Mouse (Mus musculus) cerebellum, adult 11 months (tissue): ENCODE measurements around the gene Catsper3.

Experiments
- DNase-seq: peaks from one replicate; pipeline ENCODE4 v3.0.0; 2022

Gene Catsper3

DNA sequence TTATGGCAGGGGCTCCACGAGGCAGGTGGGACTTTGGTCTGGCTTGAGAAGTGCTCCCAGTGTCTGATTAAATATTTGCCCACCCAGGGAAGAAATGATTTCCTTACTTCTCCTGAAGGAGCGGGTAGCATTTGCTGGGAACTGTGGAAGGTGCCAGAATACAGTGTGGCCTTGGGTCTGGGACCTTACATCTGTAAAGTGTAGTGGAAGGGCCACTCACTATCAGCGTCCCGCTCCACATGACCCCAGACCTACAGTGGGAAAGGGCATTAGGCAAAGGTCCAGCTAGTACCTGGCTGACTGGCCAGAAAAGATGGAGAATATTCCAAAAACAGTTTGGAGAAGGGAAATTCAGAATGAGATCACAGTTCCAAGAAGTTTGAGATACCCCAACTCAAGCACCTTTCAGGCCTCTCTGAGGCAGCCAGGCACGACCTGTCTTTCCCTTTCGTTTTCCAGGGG is 43.3 kb downstream of the Catsper3 start:
- no peak for DNase-seq

DNA sequence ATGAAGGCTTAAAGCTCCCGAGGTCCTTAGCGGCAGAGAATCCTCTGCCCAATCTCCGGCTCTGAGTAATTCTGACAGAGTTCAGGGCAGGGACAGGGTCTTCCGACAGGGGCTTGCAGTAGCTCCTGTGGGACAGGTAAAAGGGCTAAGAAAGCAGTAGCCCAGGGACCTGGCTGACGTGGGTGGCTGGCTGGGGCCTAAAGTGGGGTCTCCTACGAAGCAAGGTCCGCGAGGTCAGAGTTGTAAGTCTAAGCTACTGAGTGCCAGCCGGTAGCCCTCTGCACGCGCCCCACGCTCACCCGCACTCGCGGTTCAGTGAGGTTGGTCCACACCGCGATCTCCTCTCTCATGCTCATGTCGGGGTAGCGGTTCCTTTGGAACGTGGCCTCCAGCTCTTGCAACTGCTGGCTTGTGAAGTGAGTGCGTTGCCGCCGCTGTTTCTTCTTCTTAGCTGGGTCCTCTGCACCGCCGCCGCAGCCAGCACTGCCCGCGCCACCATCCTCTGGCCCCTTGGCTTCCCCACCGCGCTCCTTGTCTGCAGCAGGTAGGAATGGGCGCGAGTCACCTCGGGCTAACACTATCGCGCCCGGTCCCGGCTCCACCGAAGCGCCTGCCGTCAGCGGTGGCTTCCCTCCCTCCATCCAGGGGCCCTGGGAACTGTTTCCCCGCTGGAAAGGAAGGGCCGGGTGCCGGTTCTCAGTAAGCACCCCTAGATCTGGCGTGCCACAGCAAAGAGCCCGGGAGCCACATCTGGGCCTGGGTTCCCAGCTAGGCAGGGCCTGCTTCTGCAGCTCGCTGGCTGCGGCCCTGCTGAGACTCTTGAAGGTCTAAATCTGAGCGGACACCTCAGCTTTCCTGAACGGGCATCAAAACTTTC is 44.0 kb downstream of the Catsper3 start:
- DNase-seq, result no peak

DNA sequence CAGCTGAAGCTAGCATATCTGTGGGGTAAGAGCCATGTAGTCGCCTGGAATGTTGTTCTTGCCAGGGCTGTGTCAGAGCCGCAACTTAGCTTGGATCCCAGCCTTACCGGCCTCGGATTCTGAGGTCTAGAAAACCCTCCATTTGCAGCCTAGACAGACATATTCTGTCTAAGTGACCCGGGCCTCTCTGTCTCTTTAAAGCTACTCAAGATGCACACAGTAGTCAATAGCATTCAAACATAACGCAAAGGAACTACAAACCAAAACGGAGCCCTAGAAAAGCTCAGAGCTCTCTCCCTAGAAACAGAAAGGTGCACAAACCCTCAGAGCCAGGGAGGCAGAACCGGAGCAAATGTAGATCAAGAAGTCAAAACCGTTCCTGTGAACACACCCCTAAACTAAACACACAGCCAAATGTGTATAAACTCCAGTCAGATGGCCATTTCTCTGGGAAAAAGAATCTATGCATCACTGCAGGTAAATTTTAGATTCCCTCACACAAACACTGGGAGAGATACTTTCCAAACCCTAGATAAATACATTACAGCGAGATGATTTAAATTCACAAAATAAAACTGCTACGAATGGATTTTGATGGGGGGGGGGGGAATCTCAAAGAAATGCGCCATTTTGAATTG is 44.8 kb downstream of the Catsper3 start:
- DNase-seq, result no peak

DNA sequence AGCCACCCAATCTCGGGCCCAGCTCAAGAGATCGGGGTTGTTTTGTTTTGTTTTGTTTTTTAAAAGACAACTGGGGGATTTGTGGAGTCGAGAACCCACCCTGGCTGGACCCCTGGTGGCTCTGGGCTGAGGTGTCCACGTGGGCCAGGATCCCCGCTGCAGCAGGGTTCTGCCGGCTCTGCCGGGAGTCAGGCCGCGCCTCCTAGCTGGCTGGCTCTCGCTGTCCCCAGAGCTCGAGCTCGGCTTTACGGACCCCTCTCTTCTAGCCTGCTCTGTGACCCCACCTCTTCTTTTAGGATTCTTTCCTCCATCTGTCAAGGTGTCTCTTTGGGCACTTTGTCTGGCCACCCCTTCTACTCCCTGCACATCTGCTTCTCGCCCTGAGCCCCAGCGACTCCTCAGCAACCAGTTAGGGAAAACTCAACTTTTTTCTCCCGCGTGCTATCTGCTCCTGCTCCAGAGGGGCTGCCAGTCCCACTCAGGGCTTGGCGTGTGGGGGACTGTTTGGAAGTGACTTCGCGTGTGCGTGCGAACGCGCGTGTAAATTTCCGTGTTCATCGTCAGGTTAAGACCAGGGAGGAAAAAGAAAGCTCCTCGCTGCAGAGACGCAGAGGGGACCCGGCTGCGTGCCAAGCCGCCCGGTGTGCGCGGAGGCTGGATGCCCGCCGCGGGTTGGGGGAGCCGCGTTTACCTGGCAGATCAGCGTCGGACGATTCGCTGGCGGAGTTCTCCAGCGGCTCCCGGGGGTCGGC is 45.9 kb downstream of the Catsper3 start:
- no peak for DNase-seq

DNA sequence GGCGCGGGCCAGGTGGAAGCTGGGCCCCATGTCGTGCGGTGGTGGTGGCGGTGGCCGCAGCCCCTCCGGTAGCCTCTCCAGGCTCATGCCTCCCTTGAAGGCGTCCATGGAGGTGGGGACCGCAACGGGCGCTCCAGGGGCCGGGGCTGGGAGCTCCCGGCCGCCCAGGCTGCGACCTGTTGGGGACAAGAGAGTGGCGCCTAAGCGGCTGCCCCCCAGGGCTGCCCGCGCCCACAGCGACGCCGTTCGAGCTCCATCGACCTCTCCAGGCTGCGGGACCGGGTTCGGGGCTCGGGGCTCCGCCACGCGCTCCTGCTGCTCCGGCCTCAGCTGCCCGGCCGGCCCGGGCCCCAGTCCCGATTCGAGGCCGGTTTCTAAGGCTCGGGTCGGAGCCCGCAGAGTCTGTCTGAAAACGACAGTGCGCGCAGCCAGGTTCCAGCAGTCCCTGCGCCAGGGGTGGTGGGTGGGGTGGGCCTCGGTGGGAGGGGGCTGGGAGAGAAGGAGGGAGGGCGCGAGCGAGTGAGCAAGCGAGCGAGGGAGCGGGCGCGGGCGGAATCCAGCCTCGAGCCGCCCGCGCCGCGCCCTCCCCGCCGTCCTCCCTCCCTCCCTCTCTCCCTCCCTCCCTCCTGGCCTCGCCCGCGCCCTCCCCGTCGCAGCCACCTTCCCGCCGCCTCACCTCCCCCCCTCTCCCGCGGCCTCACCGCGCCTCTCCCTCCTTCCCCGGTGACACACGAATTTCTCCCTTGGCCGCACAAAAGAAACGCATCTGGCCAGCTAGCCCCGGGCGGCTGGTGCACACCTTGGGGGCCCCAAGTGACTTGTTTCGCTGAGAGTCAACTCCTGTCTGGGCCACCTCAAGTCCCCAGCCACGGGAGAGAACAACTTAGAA is 46.7 kb downstream of the Catsper3 start:
- no peak for DNase-seq

DNA sequence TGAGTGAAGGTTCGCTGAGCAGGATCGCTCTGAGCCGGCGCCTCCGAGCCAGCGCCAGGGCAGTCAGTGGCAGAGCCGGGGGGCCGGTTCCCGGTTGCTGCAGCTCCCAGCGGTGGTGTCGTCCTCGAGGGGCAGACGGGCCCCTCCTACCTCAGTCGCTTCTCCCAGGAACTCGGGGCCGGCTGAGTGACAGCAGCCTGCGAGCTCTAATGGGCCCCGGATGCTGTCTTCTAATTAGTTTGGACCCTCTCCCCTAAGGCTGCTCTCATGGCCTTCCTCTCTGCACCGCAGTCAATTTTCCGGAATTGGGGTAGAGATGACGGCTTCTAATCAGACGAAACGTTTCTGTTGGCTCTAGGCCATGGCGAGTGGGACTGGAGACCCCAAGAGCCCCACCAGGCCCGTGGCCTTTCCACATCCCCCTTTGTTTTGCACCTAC is 47.4 kb downstream of the Catsper3 start:
- no peak for DNase-seq

DNA sequence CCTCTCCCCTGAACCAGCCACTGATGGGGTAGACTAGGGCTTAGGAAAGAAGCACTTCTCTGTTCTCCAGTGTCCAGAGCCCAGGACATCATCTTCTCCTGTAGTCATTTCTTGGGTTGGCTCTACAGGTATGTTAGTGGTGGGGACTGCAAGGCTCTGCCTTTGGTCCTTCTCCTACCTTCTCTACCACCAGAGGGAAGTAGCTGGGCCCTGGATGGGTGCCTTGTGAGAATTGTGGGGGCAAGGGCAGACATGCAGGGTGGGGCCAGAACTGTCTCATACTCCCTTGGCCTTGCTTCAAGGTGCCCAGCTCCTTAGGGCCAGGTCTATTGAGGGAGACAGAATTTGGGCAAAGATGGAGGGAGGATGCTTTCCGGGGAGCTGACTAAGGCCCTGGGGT is 48.2 kb downstream of the Catsper3 start:
- DNase-seq, result no peak

DNA sequence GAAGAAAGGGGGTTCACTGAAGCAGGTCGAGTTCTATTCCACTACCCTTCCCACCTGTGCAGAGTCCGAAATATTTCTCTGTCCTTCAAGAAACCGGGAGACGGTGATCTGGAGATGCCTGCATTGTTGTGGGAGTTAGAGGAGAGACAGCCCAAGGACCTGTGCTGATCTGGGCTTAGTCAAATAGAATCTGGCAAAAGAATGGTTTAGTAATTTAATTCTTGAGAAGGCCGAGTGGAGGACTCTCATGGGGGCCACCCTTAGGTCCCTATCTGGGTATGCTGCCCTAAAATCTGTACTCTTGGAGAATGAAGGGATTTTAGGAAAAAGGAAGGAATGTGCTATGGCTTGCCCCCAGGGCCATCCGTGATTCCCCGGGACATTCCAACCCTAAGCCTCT is 49.6 kb downstream of the Catsper3 start:
- DNase-seq, result no peak

DNA sequence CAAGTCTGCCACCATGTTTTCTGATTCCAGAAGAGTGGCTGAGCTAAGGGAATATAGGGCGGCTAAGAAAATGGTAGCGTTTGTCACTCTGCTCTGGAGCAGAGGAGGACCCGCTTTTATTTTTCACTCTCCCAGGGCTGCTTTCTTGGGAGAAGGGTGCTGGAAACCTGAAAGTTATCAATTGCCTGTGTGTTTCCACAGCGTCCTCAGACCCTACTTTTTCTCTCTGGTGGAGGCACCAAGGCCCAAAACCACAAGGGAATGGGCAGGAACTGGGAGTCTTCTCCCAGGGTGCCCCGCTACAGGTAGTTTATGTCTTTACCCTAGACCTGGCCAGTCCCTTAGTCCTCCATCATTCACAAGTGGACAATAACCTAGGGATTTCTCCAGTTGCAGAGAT is 50.3 kb downstream of the Catsper3 start:
- no peak for DNase-seq

DNA sequence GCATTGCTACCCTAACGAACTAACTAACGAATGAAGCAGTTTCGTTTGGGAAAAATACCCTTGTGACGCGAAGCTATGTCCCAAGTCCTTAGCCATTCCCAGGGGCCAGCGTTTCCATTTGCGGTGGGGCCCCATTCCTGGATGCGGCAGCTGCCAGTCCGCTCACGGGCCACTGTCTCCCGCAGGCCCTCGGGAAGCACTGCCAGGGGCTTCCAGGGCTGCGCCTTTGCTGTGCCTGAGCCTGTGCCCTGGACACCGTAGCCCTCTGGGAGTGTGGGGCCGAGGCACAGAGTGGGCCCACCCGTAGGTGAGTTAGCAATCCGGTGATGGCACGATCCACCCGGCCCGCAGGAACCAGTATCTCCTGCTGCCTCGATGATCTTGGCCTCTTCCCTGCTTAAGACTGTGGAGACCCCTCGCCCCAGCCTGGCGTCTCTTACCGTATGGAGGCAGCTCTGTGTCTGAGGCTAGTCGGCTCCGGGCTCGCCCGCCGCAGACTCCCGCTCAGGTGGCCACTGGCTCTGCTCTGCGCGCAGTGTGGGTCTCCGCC is 51.3 kb downstream of the Catsper3 start:
- DNase-seq, result no peak

DNA sequence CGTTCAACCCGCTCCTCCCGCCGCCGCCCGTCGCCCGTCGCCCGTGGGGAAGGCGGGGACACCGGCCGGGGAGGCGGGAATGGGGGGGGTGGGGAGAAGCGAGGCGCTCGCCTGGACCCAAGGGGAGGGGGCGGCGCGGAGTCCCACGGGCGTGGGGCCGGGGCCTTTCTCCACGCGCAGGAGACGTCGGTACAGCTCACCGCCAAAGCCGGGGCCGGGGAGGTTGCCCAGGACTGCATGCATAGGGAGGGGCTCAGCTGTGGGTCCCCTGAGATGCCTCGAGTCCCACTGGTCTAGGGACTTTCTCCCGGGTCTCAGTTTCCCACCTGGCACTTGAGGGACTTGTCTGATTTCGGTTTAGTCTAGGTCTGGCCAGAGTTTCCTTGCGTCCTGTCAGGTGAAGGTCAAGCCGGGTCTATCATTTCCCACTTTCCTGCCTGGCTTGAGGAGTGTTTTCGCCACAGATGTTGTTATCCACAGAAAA is 51.8 kb downstream of the Catsper3 start, which contains the start of gene Pitx1:
TSS of gene Pitx1 (minus strand) at position 51 of the 484 bp plus-strand sequence.
- no peak for DNase-seq

DNA sequence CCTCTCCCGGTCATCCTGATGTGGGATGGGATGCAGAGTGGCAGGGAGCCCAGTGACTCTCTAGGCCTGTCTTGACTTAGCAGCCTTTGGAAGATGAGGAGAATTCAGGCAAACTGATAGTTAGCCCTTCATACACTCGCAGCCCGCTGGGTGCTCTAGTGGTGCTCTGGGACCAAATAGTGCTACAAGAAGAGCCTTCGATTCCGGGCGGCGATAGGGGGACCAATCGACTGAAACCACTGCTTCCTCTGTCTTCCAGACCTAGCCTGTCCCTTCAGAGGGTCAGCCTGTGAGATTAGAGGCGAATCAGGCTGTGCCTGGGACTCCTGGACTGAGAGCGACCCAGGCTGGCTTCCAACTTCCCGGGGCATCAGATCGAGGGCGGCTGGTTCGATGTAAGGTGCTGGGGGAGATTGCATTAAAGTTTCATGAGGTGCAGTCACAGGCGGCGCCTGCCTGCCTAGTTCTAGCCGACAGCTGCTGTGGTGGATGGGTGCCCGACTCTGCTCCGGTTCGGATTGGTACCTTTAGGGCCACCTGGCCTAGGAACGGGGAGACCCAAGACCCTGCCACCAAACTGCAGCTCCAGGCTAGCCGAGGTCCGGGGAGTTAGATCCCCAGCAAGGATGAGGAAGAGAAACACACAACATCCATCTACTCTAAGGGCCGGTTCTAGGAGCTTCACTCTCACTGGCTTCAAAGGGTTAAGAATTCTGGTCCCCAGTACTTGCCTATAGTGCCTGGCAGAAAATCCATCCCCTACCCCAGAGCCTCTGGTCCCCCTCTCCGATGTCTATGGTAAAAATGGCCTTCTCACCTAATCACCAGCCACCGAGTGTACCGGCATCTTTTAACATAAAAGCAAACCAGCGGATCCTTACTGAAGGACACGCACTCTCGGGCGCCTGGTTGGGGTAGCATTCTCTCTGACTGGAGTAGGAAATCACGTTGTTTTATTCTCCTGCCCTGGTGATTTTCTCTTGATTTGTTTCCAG is 52.7 kb downstream of the Catsper3 start:
- no peak for DNase-seq

DNA sequence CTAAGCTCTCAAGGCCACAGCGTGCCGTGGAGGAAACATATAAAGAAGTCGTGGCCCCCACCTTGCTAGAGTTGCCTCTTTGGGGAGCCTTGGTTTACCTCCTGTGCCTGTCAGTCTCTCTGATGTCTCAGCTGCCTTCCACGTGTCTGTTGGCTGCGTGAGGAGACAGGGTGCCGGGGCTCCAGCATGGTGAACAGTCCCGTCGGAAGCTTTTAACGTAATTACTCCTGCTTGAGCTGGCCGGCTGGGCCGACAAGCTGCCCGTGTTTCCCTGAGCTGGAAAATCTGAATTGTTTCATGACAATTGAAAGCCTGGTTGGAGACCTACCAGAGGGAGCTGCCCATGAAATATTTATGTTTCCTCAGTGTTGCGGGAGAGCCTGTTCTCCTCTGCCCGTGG is 55.9 kb downstream of the Catsper3 start:
- no peak for DNase-seq

DNA sequence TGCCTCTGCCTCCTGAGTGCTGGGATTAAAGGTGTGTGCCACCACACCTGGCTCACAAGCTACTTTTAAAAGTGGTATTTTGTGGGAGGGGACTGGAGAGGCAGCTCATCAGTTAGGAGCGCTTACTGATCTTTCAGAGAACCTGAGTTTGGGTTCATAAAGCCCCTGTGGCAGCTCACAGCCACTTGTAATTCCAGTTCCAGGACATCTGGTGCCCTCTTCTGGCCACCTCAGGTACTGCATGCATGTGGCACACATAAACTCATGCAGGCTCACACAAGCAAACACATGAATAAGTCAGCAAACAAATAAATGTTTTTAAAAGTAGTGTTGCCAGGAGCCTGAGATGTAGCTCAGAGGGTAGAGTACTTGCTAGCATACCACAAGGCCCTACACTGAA is 59.3 kb downstream of the Catsper3 start:
- DNase-seq, result no peak

DNA sequence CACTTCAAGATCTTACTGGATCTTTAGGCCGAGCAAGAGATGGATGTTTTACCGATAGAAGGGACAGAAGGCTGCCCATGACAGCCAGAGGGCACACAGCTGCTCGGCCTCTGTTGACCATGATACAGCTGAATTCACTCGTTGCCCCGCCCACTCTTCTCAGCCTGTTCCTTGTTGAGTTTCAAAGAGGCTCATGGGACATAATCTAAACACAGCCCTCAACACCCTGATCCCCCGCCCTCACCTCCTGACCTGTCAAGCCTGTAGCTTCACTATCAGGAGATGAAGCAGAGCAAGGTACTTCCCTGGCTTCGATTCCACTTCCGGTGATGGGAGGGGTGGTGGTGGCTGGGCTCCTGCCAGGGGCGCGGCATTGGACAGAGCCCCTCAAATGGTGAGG is 63.4 kb downstream of the Catsper3 start:
- no peak for DNase-seq

DNA sequence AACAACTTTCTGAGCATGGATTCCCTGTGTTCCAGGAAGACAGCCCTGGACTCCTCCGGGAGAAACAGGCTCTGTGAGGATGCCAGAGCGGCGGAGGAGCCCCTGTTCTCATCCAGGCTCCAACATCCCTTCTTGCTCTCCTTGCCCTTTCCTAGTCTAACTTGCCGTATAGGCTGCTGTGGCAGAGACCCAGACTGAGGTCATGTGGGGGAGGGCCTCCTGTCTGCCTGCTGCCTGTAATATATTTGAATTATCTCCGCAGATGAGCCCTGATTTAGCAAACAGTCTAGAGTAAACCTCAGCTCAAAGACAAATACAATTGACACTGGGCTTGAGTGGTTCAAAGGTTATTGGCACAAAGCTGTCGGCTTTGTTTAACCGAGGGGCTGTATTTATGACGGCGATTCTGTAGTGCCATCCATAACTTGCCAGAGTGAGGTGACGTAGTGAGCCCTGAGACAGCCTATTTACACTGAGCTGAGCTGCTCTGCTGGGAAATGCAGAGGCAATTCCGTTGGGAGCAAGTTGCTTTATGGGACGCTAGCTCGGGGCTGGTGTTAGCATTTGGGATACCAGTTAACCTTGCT is 64.3 kb downstream of the Catsper3 start:
- DNase-seq, result no peak

DNA sequence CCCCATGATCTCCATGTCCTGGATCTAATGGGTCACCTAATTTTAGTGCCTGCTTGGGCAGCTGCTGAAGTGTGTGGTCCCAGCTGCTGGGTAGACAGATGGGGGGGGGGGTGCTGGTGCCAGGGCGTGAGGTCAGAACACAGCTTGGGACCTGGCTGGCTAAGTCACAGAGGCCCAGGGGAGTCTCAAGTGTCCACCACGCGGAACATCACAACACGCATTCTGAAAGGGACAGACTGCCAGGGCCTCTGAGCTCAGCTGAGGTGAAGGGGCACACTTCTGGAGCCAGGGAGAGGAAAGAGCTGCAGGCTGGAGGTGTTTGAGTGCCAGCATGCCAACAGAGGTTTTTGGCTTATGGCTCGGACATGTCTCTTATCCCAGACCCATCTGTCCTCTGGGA is 66.4 kb downstream of the Catsper3 start:
- no peak for DNase-seq

DNA sequence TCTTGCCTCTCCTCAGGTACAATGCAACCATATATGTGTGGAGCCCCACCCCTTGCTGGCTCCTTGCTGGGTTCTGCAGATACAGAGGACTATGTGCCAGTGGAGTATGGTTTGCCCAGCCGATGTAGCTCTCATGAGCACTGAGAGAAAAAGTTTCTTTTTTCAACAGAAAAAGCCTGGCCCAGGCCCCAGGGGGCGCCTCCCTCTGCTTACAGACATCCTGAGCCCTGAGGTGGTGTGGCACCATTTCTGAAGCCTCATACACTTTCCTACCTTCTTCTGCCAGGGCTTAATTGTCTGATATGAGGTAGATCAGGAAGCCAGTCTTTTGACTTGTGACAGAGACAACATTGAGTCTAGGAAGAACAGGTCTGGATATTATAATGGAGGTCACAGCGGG is 67.8 kb downstream of the Catsper3 start:
- DNase-seq, result no peak

DNA sequence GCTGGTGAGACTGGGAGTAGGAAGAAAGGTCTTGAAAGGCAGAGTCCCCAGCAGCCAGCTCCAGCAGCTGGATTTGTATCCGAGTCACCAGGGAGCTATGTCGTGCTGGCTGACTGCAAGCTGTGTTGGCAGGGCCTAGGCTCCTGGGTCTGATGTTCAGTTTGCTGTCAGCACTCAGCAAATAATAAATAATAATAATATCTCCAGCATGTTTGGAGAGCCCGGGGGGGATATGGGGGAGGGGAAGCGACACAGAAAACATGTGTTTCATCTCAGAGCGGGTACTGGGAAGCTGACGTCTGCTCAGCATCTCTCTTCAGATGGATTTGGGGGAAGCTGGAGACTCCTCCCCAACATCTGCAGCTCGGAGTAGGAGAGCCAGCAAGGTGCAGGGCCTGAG is 71.4 kb downstream of the Catsper3 start:
- DNase-seq, result no peak

DNA sequence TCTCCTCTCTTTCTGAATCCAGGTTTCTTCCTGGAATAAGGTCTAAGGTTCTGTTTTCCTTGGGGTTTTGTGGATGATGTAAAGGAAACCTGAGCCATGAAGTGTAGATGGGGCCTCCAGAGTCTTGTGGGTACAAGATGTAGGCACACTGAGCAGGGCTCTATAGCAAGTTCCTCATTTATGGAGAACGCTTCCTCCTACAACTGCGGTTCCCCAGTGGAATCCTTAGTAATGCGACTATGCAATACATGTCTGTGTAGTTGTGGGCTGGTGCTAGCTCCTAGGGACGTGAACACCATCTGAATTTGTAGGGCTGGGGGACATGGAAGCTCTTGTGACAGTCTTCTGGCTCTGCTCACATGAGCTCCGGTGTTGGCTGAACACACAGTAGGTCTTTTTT is 74.1 kb downstream of the Catsper3 start:
- no peak for DNase-seq
